Mouse (Mus musculus): ENCODE measurements around the gene Gm16485. TPM values are rescaled to one million over a fixed set of nuclear protein-coding genes. Genes with fewer than 3 reads are reported as not detected.

Gm16485 gene
- total and polyA plus RNA-seq, 3 experiments, result not detected

GRCm38 (mm10) chr9:9015108-9015507, 43.5 kb downstream of the Gm16485 start:
- no peak overlapping the region for H3K27ac ChIP-seq (ENCODE audit: control insufficient read depth, low read depth, low read length)
- H3K4me3 ChIP-seq (ENCODE audit: control insufficient read depth in 1 of 2, insufficient read depth in 1 of 2, low read depth in 2 of 2, low read length in 2 of 2), result no peak overlapping the region

More at GRCm38 (mm10) chr9:9015108-9015507, 43.5 kb downstream of the Gm16485 start:
- Histone ChIP-seq H3K36me3 (ENCODE audit: control insufficient read depth in 1 of 2, insufficient read depth in 2 of 2, low read length in 2 of 2) (no peaks in the 10 kb centered on the region), H3K27me3 (ENCODE audit: control insufficient read depth in 1 of 2, insufficient read depth in 2 of 2, low read length in 2 of 2) (no peaks in the 10 kb centered on the region), H3K4me1 (ENCODE audit: control insufficient read depth in 1 of 2, insufficient read depth in 2 of 2, low read length in 2 of 2) (no peaks in the 10 kb centered on the region), H3K9ac (ENCODE audit: control insufficient read depth, low read depth, low read length, poor library complexity, severe bottlenecking) (no peak overlapping the region), H3K9me3 (replicated peaks; ENCODE audit: insufficient read depth, low read length) (no peaks in the 10 kb centered on the region), H3K79me2 (ENCODE audit: control insufficient read depth, insufficient read depth, low read length, poor library complexity) (no peaks in the 10 kb centered on the region)
- TF ChIP-seq POLR2AphosphoS5 (IDR thresholded peaks at IDR 0.05; ENCODE audit: borderline replicate concordance, low read depth, low read length) (no peak), USF1 (IDR thresholded peaks at IDR 0.05; ENCODE audit: low read depth, low read length) (no peak), TCF12 (IDR thresholded peaks at IDR 0.05; ENCODE audit: low read depth, low read length) (no peak), GABPA (IDR thresholded peaks at IDR 0.05; ENCODE audit: low read depth, low read length) (no peak), NELFE (IDR thresholded peaks at IDR 0.05; ENCODE audit: low read depth, low read length) (no peak), JUND (IDR thresholded peaks at IDR 0.05; ENCODE audit: low read depth, low read length) (no peak), ZC3H11A (IDR thresholded peaks at IDR 0.05; ENCODE audit: low read depth, low read length) (no peak), UBTF (IDR thresholded peaks at IDR 0.05; ENCODE audit: borderline replicate concordance, insufficient read depth, low read depth, low read length) (no peak), SIN3A (IDR thresholded peaks at IDR 0.05; ENCODE audit: low read length) (no peak), RAD21 (IDR thresholded peaks at IDR 0.05; ENCODE audit: low read depth, low read length) (no peak), MYB (IDR thresholded peaks at IDR 0.05; ENCODE audit: low read depth, low read length) (no peak), ZNF384 (IDR thresholded peaks at IDR 0.05; ENCODE audit: low read depth, low read length) (no peak), TAL1 (IDR thresholded peaks at IDR 0.05; ENCODE audit: low read length) (no peak)
- no peak for DNase-seq (ENCODE audit: low read depth, low spot score)

Other genes starting within 250 kb of the Gm16485 start
- gene Pgr, start 72.0 kb upstream of the Gm16485 start, total RNA-seq (2012; rRNA removed), result 0.04 TPM in 1 of 2 replicates, not detected in the other
- not detected for gene Pgr, start 72.0 kb upstream of the Gm16485 start, polyA plus RNA-seq (2012; ENCODE audit: insufficient read depth in 1 of 2, insufficient read length in 2 of 2, low read depth in 1 of 2, low replicate concordance in 2 of 2, missing spikeins in 1 of 2)